Mouse (Mus musculus) naive thymus-derived CD4-positive, alpha-beta T cell, adult 2 months (primary cell): ENCODE results near the gene Frem1.

ENCODE experiments used
- DNase-seq: peaks from one replicate; pipeline ENCODE4 v3.0.0-alpha.2; 2011; ENCODE audit warnings: low read depth

Gene Frem1

GRCm38 (mm10) chr4:82872121-82872520, 180.0 kb downstream of the Frem1 start:
- DNase-seq = no peak

GRCm38 (mm10) chr4:82870931-82871330, 181.2 kb downstream of the Frem1 start:
- DNase-seq = no peak

DNA sequence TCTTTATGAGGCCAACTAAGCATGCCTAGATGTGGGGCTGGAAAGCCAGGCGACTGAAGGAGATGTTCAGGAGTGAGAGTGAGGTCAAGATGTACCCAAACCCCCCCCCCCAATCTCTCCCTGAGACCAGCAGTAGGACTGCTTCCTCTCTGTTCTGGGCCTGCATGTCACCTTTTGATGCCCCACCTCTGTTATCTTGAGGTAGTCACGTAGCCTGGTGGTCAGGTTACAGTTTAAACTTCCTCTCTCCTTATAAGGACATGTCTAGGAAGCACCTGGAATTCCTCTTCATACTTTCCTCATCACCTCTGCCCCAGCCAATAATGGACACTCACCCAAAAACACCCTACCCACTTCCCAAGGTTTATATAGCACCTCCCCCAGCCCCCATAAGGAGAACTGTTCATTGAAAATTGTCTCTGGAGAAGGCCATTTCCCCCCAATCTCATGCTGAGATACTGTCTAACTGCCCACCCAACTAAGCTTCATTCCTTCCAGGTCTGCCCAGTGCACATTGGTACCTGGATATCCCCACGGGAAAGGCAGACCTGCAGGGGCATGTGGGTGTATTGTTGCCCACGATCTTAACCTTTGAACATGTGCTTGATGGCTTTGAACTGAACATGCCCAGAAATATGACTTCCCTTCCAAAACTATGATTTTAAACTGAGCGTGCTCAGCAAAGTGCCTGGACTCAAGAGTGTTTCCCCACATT, 184.3 kb downstream of the Frem1 start:
- no peak for DNase-seq

GRCm38 (mm10) chr4:82867111-82867510, 185.0 kb downstream of the Frem1 start:
- DNase-seq = no peak

DNA sequence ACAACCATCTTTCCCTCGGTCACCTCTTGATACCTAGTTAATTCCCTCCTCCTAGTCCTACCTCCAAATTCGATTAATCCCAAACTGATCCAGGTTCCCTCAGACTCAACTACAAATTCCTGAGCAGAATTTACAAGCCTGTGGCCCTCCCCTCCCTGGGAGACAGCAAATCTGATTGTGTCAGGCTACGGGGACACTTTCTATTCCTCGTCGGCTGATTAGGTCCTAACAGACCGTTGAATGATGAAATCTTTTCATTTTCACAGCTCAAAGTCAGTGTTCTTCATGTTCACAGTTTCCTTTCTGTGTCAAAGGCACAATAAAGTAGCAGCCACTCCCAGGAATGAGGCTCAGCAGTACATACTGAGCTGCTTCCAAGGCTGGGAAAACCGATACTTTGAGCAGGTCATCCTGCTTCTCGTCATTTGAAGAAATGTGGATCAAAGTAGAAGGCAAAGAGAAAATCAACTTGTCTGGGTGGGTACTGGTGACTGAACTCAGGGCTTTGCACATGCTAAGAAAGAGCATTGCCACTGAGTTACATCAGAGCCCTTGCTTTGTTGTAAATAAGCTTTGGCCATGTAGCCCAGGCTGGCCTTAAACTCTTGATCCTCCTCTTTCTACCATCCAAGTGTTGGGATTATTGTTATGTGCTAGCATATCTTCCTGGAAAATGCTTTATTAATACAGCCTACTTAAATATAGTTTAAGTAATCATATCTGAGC, 187.0 kb downstream of the Frem1 start:
- DNase-seq = no peak

DNA sequence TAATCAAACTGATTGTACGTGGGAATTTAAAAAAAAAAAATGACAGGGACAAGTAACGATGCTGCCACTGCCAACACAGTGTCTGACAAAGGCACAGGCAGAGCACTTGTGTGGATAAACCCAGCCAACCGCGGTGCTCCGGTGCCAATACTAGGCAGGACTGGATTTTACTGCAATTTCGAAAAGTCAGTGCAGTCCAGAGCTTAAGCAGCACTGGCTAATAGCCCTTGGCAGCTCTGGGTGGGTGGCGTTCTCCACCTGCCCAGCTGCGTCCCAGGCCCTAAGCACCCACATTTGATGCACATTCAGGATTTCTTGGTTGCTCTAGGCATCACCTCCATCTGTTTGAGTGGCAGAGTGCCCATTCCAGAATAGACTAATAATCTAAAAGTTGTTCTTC, 188.8 kb downstream of the Frem1 start:
- DNase-seq = no peak

DNA sequence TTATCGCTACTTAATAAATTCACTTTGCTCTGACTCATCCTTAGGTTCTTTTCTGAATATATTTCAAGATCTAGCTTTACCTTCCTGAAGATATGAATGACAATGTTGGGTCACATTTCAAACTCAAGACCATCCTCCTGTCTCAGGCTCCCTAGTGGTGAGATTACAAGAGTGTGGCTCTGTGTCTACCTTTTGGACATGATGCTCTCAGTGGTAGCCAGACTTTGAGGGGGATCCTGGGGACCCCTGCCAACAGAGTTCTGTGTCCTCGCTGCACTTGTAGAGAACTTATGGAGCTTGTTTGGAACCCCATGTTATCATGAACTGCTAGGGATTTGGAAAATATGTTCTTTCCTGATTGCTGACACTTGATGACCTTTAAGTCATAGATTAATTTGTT, 190.7 kb downstream of the Frem1 start:
- no peak for DNase-seq

DNA sequence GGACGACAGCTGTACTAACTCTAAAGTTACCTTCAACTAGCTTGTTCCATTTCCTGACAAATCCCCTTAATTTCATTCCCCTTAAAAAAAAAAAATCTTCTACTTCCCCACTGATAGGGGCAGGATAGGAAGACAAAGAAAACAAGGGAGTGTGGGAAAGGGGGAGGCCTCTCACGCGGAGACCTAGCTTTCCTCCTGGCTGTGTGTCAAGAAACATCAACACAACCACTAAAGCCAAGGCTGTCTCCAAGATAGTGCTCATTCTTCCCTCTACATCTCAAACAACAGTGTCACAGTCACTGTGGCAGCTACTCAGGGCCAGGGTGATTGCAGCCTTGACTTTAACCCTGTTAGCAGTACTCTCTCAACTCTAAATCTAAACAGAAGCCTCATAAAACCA, 191.6 kb downstream of the Frem1 start:
- DNase-seq = no peak

DNA sequence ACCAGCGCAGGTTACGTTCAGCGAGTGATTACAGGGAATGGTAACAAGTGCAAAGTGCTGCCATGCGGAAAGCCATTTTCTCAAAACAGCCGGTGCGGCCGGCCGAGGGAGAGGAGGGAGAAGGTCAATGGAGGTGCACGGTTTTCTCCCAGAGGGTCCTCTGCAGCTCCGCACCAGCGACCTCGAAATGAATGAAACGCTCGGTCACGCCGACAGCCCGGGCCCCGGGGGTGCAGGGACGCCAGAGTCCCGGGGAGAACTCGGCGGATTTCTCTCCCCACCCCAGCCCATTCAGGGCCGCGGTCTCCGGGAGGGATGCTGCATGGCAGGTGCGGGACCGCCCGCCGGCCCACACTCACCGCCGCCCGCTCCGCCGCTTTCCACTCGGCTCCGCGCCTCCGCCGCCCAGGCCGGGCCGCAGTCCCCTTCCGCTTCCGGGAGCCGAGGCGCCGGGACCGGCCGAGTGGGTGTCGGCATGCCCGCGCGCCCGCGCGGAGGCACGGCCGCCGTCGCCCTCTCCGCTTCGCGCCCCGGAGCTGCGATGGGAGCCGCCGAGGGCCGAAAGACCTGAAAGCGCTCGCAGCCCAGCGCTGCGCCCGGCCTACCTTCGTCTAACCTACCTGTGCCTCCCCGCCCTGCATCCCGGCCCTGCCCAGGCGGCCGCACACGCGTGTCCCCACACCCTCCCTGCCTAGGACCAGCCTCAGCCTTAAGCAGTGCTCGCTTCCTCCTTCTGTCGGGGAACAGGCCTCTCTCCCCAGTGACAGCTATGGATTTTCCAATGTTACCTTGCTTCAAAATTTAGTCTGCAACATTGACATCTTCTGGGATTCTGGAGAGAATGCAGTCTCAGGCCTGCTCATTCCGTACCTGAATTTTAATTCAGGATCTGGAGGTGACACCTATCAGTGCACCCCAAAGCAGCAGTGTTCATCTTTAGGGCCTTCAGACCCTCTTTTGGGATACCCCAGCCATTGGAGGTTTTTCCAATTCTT, 192.7 kb downstream of the Frem1 start, which contains the start of gene Zdhhc21:
TSS of gene Zdhhc21 (minus strand) at position 828 of the 995 bp plus-strand sequence.
- peak; percentile 72 for DNase-seq

DNA sequence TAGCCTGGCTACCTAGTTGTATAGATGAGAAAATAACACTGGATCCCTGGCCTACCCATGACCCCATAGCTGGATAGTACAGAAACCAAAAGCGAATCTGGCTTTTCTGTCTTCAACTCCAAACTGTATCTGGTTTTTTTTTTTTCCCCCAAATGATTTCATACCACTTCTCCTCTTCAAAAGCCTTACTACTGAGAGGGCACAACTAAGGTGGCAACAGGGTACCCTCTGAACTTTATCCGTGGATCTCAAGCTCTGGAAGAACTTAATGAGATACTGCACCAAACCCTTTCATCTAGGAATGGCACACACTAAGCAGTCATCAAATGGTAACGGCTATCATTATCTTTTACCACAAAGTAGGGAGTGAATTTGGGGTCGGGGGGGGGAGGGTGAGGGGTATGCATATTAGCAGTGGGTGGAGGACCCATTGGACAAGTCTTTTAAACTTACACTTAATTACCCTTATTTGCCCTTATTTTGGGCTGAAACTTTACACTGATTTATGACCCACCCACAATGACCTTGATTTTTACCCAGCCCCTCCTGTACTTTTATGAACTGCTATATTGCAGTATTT, 193.6 kb downstream of the Frem1 start:
- peak; percentile 18 for DNase-seq

DNA sequence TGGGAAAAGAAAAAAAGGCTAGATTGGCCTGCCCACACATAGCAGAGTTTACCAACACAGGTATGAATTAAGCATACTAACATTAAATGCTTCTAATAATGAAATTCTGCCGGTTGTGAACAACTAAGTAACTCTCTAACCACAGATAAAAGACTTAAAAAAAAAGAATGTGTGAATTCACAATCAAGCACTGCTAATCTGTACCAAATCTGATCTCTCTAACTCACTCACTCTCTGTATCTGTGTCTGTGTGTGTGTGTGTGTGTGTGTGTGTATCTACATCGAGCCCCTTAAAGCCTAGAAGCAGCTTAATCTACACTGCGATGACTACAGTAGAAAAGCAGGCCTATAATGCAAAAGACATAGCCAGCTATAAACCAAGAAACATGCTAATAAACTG, 195.2 kb downstream of the Frem1 start:
- DNase-seq = no peak

DNA sequence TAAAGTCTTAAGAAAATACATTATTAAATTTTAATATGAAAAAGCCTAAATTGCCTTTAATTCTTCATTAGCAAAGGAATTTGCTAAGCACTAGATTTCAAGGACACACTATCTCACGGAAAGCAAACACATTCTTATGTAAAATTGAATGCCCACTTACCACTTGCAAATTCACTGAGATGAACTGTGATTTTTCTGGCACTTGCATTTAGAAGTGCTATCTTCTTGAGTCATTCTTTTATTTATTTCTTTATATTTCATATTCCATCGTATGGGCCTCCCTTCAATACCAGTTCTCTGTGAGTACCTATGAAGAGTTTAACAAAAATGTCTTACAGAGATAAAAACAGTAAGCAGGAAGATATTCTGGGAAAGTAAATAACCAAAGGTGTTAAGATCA, 198.3 kb downstream of the Frem1 start:
- DNase-seq = no peak

- DNase-seq = peak; percentile 10
Measured at GRCm38 (mm10) chr4:82848552-82849234, 203.4 kb downstream of the Frem1 start.
